Mouse (Mus musculus) cerebellum, adult 8-10 months (tissue): Measurements from ENCODE around the gene Rbsn.

Experiments
- DNase-seq: peaks from one replicate; pipeline ENCODE4 v3.0.0; 2022

Gene Rbsn

GRCm38 (mm10) chr6:92162724-92163123 is 52.0 kb downstream of the Rbsn start:
- DNase-seq = no peak

- DNase-seq = peak; percentile 24
Measured at GRCm38 (mm10) chr6:92158801-92159200, 55.9 kb downstream of the Rbsn start.

DNA sequence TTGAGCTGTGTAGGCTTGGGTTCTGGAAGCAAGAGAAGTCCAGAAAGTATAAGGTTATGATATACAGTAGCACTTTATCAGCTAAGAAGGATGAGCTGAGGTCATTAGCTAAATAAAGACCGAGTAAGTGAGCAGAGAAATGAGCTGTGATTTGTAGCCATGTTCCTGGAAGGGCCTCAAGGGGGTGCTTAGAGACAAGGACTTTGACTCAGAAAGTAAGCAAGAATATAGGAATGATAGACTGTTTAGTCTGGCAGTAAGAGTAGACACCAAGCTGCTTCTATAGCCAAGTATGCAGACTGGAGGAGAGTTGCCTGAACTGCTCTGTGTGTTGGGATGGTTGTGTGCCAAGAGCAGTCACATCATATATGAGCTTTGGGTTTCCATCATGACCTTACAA is 61.0 kb downstream of the Rbsn start:
- no peak for DNase-seq

GRCm38 (mm10) chr6:92145881-92146280 is 68.8 kb downstream of the Rbsn start:
- DNase-seq = no peak
